Mouse (Mus musculus) forebrain, embryonic 13.5 days (tissue): Measurements from ENCODE around the gene Paf1. TPM values are rescaled to one million over a fixed set of nuclear protein-coding genes. Genes with fewer than 3 reads are reported as not detected.
A peak's percentile ranks its signal among the peaks of the same experiment; 100 is the strongest.

Experiments used
- ATAC-seq: fragments of 200-750 bp; cut with Nextera tagmentation; 2 replicates; pipeline ENCODE4 v1.8.0; 2017
- H3K27ac ChIP-seq: fragments of 300-500 bp; sonication (generic); 2 replicates; pipeline ENCODE4 v1.5.1; 2015; ENCODE audit warnings: inconsistent platforms, mild to moderate bottlenecking, moderate library complexity
- H3K27me3 ChIP-seq: fragments of 300-500 bp; sonication (generic); 2 replicates; pipeline ENCODE4 v1.6.1; 2015; ENCODE audit warnings: mild to moderate bottlenecking, inconsistent platforms
- H3K36me3 ChIP-seq: fragments of 300-500 bp; sonication (generic); 2 replicates; pipeline ENCODE4 v1.6.1; 2015; ENCODE audit warnings: mild to moderate bottlenecking, inconsistent platforms; ENCODE audit not compliant: poor library complexity, severe bottlenecking
- H3K4me1 ChIP-seq: fragments of 300-500 bp; sonication (generic); 2 replicates; pipeline ENCODE4 v1.6.1; 2015; ENCODE audit warnings: inconsistent platforms
- H3K4me2 ChIP-seq: fragments of 300-500 bp; sonication (generic); 2 replicates; pipeline ENCODE4 v1.6.1; 2015; ENCODE audit warnings: inconsistent platforms, mild to moderate bottlenecking, moderate library complexity
- H3K4me3 ChIP-seq: fragments of 300-500 bp; sonication (generic); 2 replicates; pipeline ENCODE4 v1.5.1; 2015; ENCODE audit warnings: mild to moderate bottlenecking, inconsistent platforms
- H3K9ac ChIP-seq: fragments of 300-500 bp; sonication (generic); 2 replicates; pipeline ENCODE4 v1.6.1; 2015; ENCODE audit warnings: mild to moderate bottlenecking, inconsistent platforms
- H3K9me3 ChIP-seq: fragments of 300-500 bp; sonication (generic); replicated peaks from 2 replicates; pipeline ENCODE4 v1.6.1; 2016; ENCODE audit warnings: inconsistent platforms
- WGBS: fragments of 180-500 bp; shearing (Covaris S2); methylation state at CpG from one replicate; pipeline ENCODE4 v1.1.7; 2015; 5-methylcytosine and 5-hydroxymethylcytosine counted together
- polyA plus RNA-seq: library from polyadenylated mRNA; unstranded; fragments of >200 nt; fragmentation: Nextera tagmentation; extraction: Ambion mirVana; gene quantifications from 2 replicates; pipeline ENCODE4 v1.2.1, GENCODE M21; 2015

Gene Paf1
- 95.4 and 97.1 TPM in 2 replicates for polyA plus RNA-seq

DNA sequence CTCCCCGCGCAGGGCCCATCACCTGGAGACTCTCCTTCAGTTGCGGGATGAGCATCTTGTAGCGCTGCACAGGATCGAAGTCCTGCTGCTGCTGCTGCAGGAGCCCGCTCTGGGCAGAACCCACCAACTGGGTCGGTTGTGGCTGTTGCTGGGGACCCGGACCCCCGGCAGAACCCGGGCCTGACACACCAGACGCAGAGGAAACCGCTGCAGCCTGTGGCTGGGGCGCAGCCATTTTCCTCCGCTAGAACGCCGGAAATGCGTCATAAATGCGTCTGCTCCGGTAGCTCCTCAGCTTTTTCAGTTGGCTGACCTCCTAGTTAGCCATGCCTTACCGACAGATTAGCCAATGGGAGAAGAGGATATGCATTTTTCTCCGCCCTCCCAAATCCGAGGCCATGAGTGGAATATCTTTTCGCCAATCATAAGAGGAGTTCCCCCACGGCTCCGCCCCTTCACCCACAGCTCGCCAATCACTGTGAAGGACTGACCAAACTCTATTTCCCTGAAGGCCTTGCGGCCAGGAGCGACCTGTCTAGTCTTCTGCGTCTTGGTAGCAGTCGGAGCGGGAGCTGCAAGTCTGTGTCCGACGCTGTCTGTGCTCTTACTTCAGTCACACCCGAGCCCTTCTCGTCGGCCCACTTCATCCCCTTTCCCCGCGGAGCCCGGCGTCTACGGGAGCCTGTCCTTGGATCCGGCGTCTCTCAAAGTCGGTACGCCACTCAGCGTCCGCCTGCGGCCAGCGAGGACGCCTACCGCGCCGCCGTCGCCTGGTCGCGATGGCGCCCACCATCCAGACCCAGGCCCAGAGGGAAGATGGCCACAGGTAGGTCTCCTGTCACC, at the start of gene Paf1, which contains the start of gene Med29:
Gene Paf1, plus strand, starts transcription at position 523 of the 843 bp plus-strand sequence.
Gene Med29, minus strand, starts transcription at position 280 of the 843 bp plus-strand sequence.
- under 1% methylated on average over 56 of the region's 58 CpGs for WGBS
- Histone ChIP-seq H3K9me3 (no peaks in the 10 kb centered on the region), H3K9ac (peak within 1 kb of the TSS; percentile 90), H3K4me1 (peaks cover 22% of the 10 kb centered on the region), H3K27me3 (no peaks in the 10 kb centered on the region), H3K36me3 (peaks cover 63% of the 10 kb centered on the region), H3K27ac (peak within 1 kb of the TSS; percentile 75), H3K4me3 (peak within 1 kb of the TSS; percentile 91), H3K4me2 (peak within 1 kb of the TSS; percentile 92)
- ATAC-seq = peak; percentile 99

DNA sequence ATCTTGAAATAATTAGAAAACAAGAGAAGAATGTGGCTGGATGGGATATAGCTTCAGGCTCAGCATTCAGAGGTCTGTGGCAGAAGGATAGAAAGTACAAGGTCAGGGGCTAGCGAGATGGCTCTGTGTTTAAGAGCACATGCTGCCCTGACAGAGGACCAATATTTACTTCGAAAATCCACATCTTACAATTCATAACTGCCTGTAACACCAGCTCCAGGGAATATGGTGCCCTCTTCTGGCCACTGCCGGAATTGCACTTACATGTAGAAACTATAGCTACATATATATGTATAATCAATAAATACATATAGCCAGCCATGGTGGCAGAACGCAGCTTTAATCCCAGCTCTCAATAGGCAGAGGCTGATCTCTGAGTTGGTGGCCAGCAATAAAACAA, 48.1 kb upstream of the Paf1 start:
- H3K4me3 ChIP-seq = no peak overlapping the region
- H3K36me3 ChIP-seq = no peaks in the 10 kb centered on the region
- H3K9ac ChIP-seq = no peak overlapping the region
- H3K27ac ChIP-seq = no peak overlapping the region
- peaks cover 2% of the 10 kb centered on the region; the same call in 1 of the 2 replicates for H3K4me1 ChIP-seq
- H3K4me2 ChIP-seq = no peak overlapping the region
- no peaks in the 10 kb centered on the region for H3K27me3 ChIP-seq
- peak; percentile 36; the same call in 1 of the 2 replicates for ATAC-seq
- no peaks in the 10 kb centered on the region for H3K9me3 ChIP-seq
- 7% methylated on average over 4 of the region's 4 CpGs for WGBS

DNA sequence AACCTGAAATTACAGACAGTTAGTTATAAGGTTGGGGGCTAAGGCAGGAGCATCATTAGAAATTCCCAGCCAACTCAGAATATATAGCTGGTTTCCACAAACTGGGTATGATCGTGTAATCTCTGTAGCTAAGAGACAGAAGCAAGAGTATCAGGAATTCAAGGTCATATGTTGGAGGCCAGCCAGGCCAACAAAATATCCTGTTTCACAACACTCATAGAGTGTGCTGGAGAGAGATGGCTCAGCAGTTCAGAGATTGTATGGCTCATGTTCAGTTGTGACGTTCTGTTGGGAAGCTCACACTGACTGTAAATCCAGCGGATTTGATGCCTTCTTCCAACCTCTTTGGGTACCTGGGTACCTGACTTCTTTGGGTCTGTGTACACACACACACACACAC, 45.0 kb upstream of the Paf1 start:
- Histone ChIP-seq H3K27me3 (no peaks in the 10 kb centered on the region), H3K9ac (0 out of 2 replicates have a peak overlapping the region, but pooled peaks have one; percentile 8), H3K36me3 (peaks cover 7% of the 10 kb centered on the region), H3K9me3 (no peaks in the 10 kb centered on the region), H3K4me2 (no peak overlapping the region), H3K4me1 (peaks cover 20% of the 10 kb centered on the region), H3K4me3 (no peak overlapping the region), H3K27ac (no peak overlapping the region)
- 83% methylated on average over 3 of the region's 3 CpGs for WGBS
- no peak for ATAC-seq

DNA sequence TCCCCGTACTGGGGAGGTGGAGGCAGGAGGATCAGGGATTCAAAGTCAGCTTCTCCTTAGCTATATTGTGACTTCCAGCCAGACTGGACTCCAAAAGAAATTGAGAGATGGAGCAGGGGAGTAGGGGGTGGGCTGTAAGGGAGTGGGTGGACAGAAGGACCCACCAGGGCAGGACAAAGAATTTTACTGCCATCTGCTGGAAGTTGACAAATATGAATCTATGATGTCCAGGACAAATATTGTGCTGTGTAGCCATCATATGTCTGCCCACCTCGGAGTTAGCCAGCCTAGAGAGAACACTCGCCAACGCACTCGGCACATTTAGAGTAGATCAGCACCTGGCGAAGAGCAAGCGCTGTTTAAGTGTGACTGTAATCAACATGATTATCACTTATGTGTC, 44.1 kb upstream of the Paf1 start:
- Histone ChIP-seq H3K27ac (no peak overlapping the region), H3K27me3 (no peaks in the 10 kb centered on the region), H3K4me2 (no peak overlapping the region), H3K9me3 (no peaks in the 10 kb centered on the region), H3K4me3 (no peak overlapping the region), H3K4me1 (peaks cover 20% of the 10 kb centered on the region), H3K9ac (no peak overlapping the region), H3K36me3 (peaks cover 15% of the 10 kb centered on the region)
- WGBS = 88% methylated on average over 7 of the region's 7 CpGs
- ATAC-seq = no peak

DNA sequence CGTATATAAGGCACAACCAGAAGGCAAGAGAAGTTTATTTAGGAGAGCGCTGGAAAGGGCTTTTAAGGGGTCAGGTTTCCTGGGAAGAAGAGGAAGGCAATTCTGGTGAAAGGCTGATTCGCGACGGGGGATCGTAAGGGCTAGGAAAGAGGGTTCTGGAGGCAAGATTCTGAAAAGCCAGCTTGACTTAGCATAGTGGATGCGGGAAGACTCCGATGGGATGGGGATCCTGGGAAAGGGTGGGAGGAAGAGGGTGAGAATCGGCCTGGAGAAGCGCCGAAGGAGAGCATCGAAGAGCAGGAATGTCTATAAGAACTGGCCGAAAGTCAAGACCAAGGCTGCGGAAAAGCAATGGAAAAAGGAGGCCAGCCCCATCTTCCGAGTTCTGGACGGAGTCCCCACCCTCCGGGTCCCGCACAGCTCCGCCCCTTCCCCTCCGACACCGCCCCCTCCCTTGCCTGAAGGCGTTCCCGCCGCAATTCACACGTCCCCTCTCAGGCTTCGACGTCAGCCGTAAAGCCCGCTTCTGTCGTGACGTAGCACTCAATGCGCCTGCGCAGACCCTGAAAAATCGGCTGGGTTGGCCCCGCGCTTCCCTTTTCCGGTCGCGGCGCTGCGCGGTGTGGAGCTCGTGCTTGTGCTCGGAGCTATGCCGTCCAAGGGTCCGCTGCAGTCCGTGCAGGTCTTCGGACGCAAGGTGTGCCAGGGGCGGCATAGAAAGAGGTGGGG, 42.4 kb upstream of the Paf1 start, which contains the start of gene Rps16:
Gene Rps16, plus strand, starts transcription at position 498 of the 729 bp plus-strand sequence.
- Histone ChIP-seq H3K36me3 (peaks cover 30% of the 10 kb centered on the region), H3K27ac (peak within 1 kb of the TSS; percentile 77), H3K27me3 (no peaks in the 10 kb centered on the region), H3K4me1 (peaks cover 20% of the 10 kb centered on the region), H3K4me3 (peak within 1 kb of the TSS; percentile 91), H3K9me3 (no peaks in the 10 kb centered on the region), H3K9ac (peak within 1 kb of the TSS; percentile 96), H3K4me2 (peak within 1 kb of the TSS; percentile 93)
- ATAC-seq = peak; percentile 95
- WGBS = under 1% methylated on average over 47 of the region's 50 CpGs

DNA sequence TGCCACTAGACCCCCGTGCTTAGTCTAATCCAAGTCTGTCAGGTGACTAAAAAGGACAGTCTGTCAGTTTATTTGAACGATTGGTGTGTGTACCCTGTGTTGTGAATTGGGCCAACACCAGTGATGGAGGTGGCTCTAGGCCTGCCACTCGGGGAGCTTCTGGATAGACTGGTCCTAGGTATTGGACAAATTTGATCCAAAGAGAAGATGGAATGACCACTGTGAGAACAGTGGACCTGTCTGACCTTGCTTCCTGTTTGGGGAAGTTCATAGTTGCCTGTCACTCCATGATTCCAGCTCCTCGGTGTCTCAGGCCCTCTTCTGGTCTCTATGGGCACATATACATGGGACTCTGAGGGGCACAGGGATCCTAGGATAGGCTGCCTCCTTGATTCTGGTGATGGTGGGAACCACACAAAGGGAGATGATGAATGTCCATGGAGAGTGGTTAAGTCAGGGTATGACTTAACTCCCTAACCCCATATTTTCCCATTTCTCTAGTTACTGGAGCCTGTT, 41.0 kb upstream of the Paf1 start:
- H3K27me3 ChIP-seq = no peaks in the 10 kb centered on the region
- ATAC-seq = no peak
- H3K4me1 ChIP-seq = peaks cover 20% of the 10 kb centered on the region
- H3K27ac ChIP-seq = no peak overlapping the region
- H3K9ac ChIP-seq = peak overlapping the region; percentile 96
- H3K9me3 ChIP-seq = no peaks in the 10 kb centered on the region
- peak overlapping the region; percentile 93 for H3K4me2 ChIP-seq
- H3K4me3 ChIP-seq = peak overlapping the region; percentile 91
- peaks cover 31% of the 10 kb centered on the region for H3K36me3 ChIP-seq
- 48% methylated on average over 4 of the region's 4 CpGs for WGBS

DNA sequence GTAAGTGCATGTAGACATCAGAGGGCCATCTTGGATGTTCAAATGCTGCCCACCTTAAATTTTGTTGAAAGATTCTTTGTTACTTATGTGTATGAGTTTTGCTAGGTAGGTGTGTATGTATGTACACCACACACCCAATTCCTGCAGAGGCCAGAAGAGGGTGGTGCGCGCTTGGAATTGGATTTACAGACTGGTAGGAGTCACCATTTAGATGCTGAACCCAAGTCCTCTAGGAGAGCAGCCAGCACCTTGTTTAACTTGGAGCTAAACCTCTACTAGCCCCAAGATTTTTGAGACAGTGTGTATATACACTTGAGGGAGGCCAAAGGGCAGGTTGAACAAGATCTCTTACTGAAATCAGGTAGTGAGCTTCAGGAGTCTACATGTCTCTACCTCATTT, 39.5 kb upstream of the Paf1 start:
- Histone ChIP-seq H3K4me2 (no peak overlapping the region), H3K36me3 (peaks cover 31% of the 10 kb centered on the region), H3K4me3 (no peak overlapping the region), H3K9me3 (no peaks in the 10 kb centered on the region), H3K9ac (no peak overlapping the region), H3K27me3 (no peaks in the 10 kb centered on the region), H3K4me1 (peaks cover 34% of the 10 kb centered on the region), H3K27ac (no peak overlapping the region)
- ATAC-seq = no peak
- 95% methylated on average over 2 of the region's 2 CpGs for WGBS

DNA sequence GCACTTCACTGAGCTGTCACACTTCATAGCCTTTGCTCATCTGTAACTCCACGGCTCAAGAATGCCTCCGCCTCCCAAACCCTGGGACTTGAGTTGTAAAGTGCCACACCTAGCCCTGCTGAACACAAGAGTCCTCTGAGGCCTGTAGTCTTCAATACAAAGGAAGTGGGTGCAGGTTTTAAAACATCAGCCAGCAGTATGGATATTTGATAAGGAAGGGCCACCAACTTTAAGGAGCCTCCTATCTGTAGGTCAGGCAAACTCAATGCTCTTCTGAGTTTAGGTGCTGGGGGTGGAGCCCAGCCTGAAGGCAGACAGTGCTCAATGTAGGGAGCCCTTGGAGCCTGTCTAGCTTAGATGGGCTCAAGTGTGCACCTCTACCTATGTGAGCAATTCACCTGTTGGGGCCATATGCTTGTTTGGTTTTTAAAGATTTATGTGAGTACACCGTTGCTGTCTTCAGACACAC, 38.6 kb upstream of the Paf1 start:
- H3K9ac ChIP-seq = no peak overlapping the region
- no peak overlapping the region for H3K4me2 ChIP-seq
- H3K9me3 ChIP-seq = no peaks in the 10 kb centered on the region
- no peak overlapping the region for H3K4me3 ChIP-seq
- peaks cover 36% of the 10 kb centered on the region for H3K36me3 ChIP-seq
- no peaks in the 10 kb centered on the region for H3K27me3 ChIP-seq
- H3K27ac ChIP-seq = no peak overlapping the region
- no peak for ATAC-seq
- H3K4me1 ChIP-seq = peaks cover 38% of the 10 kb centered on the region
- WGBS = 92% methylated on average over 3 of the region's 3 CpGs

DNA sequence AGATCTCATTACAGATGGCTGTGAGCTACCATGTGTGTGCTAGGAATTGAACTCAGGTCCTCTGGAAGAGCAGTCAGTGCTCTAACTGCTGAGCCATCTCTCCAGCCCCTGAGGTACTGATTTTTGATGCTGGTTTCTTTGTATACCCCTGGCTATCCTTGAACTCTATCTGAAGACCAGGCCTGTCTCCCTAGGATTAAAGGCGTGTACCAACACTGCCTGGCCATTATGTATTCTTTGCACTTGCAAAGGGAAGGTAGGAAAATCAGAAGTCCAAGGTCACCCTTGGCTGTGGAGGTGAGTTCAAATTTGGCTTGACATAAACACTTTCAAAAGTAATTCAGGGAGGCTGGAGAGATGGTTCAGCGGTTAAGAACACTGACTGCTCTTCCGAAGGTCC, 38.2 kb upstream of the Paf1 start:
- no peaks in the 10 kb centered on the region for H3K27me3 ChIP-seq
- H3K9ac ChIP-seq = no peak overlapping the region
- no peak overlapping the region for H3K27ac ChIP-seq
- H3K4me3 ChIP-seq = no peak overlapping the region
- 90% methylated on average over 3 of the region's 3 CpGs for WGBS
- ATAC-seq = no peak
- H3K4me2 ChIP-seq = no peak overlapping the region
- no peaks in the 10 kb centered on the region for H3K9me3 ChIP-seq
- peaks cover 39% of the 10 kb centered on the region for H3K36me3 ChIP-seq
- peaks cover 36% of the 10 kb centered on the region for H3K4me1 ChIP-seq

DNA sequence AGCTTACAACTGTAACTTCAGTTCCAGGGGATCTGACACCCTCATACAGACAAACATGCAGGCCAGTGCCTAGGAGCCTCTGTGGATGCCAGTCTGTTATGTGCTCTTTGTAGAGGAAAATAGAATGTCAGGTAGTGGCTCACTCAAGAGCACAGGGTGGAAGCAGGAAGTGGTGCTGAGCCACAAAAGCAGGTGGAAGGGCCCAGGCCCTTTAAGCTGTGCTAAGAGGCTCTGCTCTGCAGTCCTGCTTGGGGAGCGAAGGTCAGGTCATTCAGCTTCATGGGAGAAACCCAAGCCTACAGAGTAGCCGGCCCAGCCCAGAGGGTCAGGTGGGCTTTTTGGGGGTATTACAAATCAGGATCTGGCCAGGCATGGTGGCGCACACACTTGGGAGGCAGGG, 37.5 kb upstream of the Paf1 start:
- Histone ChIP-seq H3K36me3 (peaks cover 46% of the 10 kb centered on the region), H3K27me3 (no peaks in the 10 kb centered on the region), H3K27ac (no peak overlapping the region), H3K9ac (no peak overlapping the region), H3K9me3 (no peaks in the 10 kb centered on the region), H3K4me1 (peaks cover 30% of the 10 kb centered on the region), H3K4me2 (no peak overlapping the region), H3K4me3 (no peak overlapping the region)
- ATAC-seq = no peak
- WGBS = 90% methylated on average over 3 of the region's 3 CpGs

DNA sequence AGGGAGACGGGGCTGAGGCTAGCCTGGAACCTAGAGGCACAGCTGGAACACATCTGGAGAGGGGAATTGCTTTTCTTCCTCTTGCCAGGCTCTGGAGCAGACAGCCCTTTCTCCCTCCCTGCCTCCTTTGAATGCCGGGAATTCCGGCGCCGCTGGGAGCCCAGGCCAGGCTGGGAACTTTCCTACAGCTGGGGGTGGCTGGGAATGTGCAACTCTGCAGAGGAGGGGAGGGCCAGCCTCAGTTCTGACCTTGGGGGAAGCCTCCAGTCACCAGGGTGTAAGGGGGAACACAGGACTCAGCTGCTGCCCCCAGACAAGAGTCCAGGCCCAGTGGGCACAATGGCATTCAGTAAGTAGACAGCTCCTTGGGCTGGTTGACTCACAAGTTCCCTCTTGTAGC, 35.8 kb upstream of the Paf1 start:
- whole genome bisulfite sequencing = 2% methylated on average over 5 of the region's 5 CpGs
- H3K9ac ChIP-seq = no peak overlapping the region
- no peak overlapping the region for H3K4me2 ChIP-seq
- no peak for ATAC-seq
- peaks cover 21% of the 10 kb centered on the region for H3K4me1 ChIP-seq
- peaks cover 63% of the 10 kb centered on the region for H3K36me3 ChIP-seq
- no peaks in the 10 kb centered on the region for H3K9me3 ChIP-seq
- H3K4me3 ChIP-seq = no peak overlapping the region
- no peaks in the 10 kb centered on the region for H3K27me3 ChIP-seq
- H3K27ac ChIP-seq = 0 out of 2 replicates have a peak overlapping the region, but pooled peaks have one; percentile 14

DNA sequence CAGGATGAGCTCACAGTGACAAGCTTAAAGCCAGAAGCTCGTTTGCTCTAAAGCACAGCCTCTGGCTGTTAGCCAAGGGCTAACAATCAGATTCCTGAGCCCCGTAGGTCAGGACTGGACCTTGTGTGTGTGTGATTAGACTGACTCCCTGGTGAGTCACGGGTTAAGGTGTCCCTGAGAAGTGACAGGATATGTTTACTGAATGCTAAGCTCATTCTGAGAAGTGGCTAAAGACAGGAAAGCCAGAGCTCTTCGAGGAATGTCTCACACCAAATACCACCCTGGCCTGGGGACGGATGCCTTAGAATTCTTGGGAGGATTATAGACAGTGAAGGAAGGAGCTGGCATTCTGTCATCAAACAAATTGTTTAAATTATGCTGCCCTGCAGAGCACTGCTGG, 34.8 kb upstream of the Paf1 start:
- Histone ChIP-seq H3K9ac (0 out of 2 replicates have a peak overlapping the region, but pooled peaks have one; percentile 18), H3K4me2 (peak overlapping the region; percentile 12; the same call in 1 of the 2 replicates), H3K27ac (peak overlapping the region; percentile 35), H3K4me3 (0 out of 2 replicates have a peak overlapping the region, but pooled peaks have one; percentile 7), H3K36me3 (peaks cover 64% of the 10 kb centered on the region), H3K27me3 (no peaks in the 10 kb centered on the region), H3K4me1 (peaks cover 19% of the 10 kb centered on the region), H3K9me3 (no peaks in the 10 kb centered on the region)
- no peak for ATAC-seq
- 2% methylated on average over 5 of the region's 5 CpGs for WGBS
